Mouse (Mus musculus): ENCODE measurements around the gene Nmi.

DNA sequence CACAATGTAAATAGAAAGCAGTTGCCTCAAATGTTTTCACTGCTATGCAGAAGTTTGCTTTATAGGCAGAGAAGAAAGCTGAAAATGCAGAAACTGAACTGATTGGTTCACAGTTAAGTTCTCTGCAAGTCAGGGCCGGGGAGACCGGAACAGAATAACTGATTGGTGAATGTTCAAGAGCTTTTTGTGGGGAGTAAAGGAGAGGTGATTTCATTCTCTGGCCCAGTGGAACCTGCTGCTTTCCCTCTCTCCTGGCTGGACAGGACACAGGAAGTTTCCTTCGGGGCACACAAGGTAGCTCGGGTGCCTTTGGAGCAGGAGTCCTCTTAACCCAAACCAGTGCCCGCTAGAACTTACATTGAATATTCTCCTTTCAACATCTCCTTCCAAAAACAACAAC, 1.2 kb downstream of the Nmi start:
- TF ChIP-seq POLR2A (IDR thresholded peaks at IDR 0.05; ENCODE audit: low read depth, low read length) (no peak), CTCF (conservative IDR thresholded peaks at IDR 0.05; ENCODE audit: insufficient read depth, insufficient read length, low read depth, low read length) (no peak)
